Comparison of ENCODE assay signal across 8 mouse cellular contexts in genomic region chr1:153185828-153186803, GRCm38 (mm10). TPM values are rescaled to one million over a fixed set of nuclear protein-coding genes. Genes with fewer than 3 reads are reported as not detected.
DNase-seq lines count a peak whose midpoint lies in the region; ATAC-seq and TF ChIP-seq lines count a peak whose summit lies in the region.

Gene Lamc2, minus strand, starts transcription at chr1:153186447.

- H3K4me2 ChIP-seq in embryonic facial prominence, embryonic 13.5 days, result peak within 1 kb of the TSS; percentile 83
- H3K4me2 ChIP-seq in hindbrain, postnatal 0 days (ENCODE audit: low read depth, low read length), result peak within 1 kb of the TSS; percentile 81
- H3K4me2 ChIP-seq in neural tube, embryonic 11.5 days (ENCODE audit: low read depth), result peak within 1 kb of the TSS; percentile 83

- H3K27me3 ChIP-seq in embryonic facial prominence, embryonic 13.5 days, result peaks cover 58% of the 10 kb centered on the region
- H3K27me3 ChIP-seq in hindbrain, postnatal 0 days (ENCODE audit: insufficient read depth, low read length), result peaks cover 13% of the 10 kb centered on the region; the same call in 1 of the 2 replicates
- H3K27me3 ChIP-seq in liver, adult 2 months (ENCODE audit: control insufficient read depth, insufficient read depth, low read length), result peaks cover 12% of the 10 kb centered on the region
- H3K27me3 ChIP-seq in neural tube, embryonic 11.5 days (ENCODE audit: control insufficient read depth, insufficient read depth, low read length), result peaks cover 30% of the 10 kb centered on the region

- TF ChIP-seq POLR2A in liver, adult 2 months (IDR thresholded peaks at IDR 0.05; ENCODE audit: extremely low read depth, insufficient read depth, low read length), result no peak

- peak; percentile 61 to 68 for DNase-seq in urinary bladder, adult 18-20 months (ENCODE audit: low spot score in 2 of 2)
- no peak for DNase-seq in urinary bladder, postnatal 10 days (ENCODE audit: low spot score)
- peak; percentile 40 for DNase-seq in hindbrain, postnatal 0 days (ENCODE audit: low spot score)
- DNase-seq in liver, adult 2 months (ENCODE audit: extremely low read depth, low read depth, low spot score), result no peak
- peak; percentile 30 for DNase-seq in neural tube, embryonic 11.5 days (ENCODE audit: low spot score)
- no peak for DNase-seq in gastrocnemius, adult 8-10 months (ENCODE audit: low spot score in 2 of 2)

- H3K4me3 ChIP-seq in embryonic facial prominence, embryonic 13.5 days, result peak within 1 kb of the TSS; percentile 47
- H3K4me3 ChIP-seq in hindbrain, postnatal 0 days (ENCODE audit: low read length), result peak within 1 kb of the TSS; percentile 51
- H3K4me3 ChIP-seq in liver, adult 2 months (ENCODE audit: insufficient read depth, low read depth, low read length), result peak within 1 kb of the TSS; percentile 46; the same call in 1 of the 2 replicates
- peak within 1 kb of the TSS; percentile 31 for H3K4me3 ChIP-seq in neural tube, embryonic 11.5 days (ENCODE audit: low read depth, low read length)

- ATAC-seq in embryonic facial prominence, embryonic 13.5 days (ENCODE audit: insufficient number of reproducible peaks, insufficient read depth, low FRiP score, low TSS enrichment, low read depth), result peak; percentile 67
- ATAC-seq in hindbrain, postnatal 0 days, result peak; percentile 81
- ATAC-seq in neural tube, embryonic 11.5 days (ENCODE audit: insufficient read depth, low FRiP score, low TSS enrichment), result peak; percentile 23; the same call in 1 of the 2 replicates
- no peak for ATAC-seq in megakaryocyte progenitor cell, adult 5-6 weeks (replicated peaks; ENCODE audit: poor library complexity)

- no peaks in the 10 kb centered on the region for H3K36me3 ChIP-seq in embryonic facial prominence, embryonic 13.5 days
- H3K36me3 ChIP-seq in hindbrain, postnatal 0 days (ENCODE audit: insufficient read depth, low read length), result no peaks in the 10 kb centered on the region
- H3K36me3 ChIP-seq in liver, adult 2 months (ENCODE audit: control insufficient read depth, insufficient read depth, low read length), result no peaks in the 10 kb centered on the region
- no peaks in the 10 kb centered on the region for H3K36me3 ChIP-seq in neural tube, embryonic 11.5 days (ENCODE audit: control insufficient read depth, insufficient read depth, low read length)

- H3K4me1 ChIP-seq in embryonic facial prominence, embryonic 13.5 days, result peaks cover 16% of the 10 kb centered on the region
- peaks cover 6% of the 10 kb centered on the region; the same call in 1 of the 2 replicates for H3K4me1 ChIP-seq in hindbrain, postnatal 0 days (ENCODE audit: insufficient read depth, low read length)
- peaks cover 6% of the 10 kb centered on the region for H3K4me1 ChIP-seq in liver, adult 2 months (ENCODE audit: control insufficient read depth, insufficient read depth, low read length)
- H3K4me1 ChIP-seq in neural tube, embryonic 11.5 days (ENCODE audit: control insufficient read depth, insufficient read depth, low read length), result peaks cover 4% of the 10 kb centered on the region; the same call in 1 of the 2 replicates

- no peaks in the 10 kb centered on the region for H3K79me2 ChIP-seq in liver, adult 2 months (ENCODE audit: control insufficient read depth, insufficient read depth, low read length)

- H3K9me3 ChIP-seq in embryonic facial prominence, embryonic 13.5 days, result no peaks in the 10 kb centered on the region
- no peaks in the 10 kb centered on the region for H3K9me3 ChIP-seq in hindbrain, postnatal 0 days (ENCODE audit: low read length)
- H3K9me3 ChIP-seq in neural tube, embryonic 11.5 days (ENCODE audit: control insufficient read depth, low read length), result no peaks in the 10 kb centered on the region

- WGBS in embryonic facial prominence, embryonic 13.5 days, result 2% methylated on average over 46 of the region's 46 CpGs
- 3% methylated on average over 46 of the region's 46 CpGs for WGBS in hindbrain, postnatal 0 days
- WGBS in liver, adult 2 months, result 6% methylated on average over 45 of the region's 46 CpGs
- WGBS in neural tube, embryonic 11.5 days, result 3% methylated on average over 43 of the region's 46 CpGs

- peak within 1 kb of the TSS; percentile 65 for H3K9ac ChIP-seq in embryonic facial prominence, embryonic 13.5 days
- H3K9ac ChIP-seq in hindbrain, postnatal 0 days (replicated peaks; ENCODE audit: low read length), result peak within 1 kb of the TSS; percentile 50
- no peak within 1 kb of the TSS for H3K9ac ChIP-seq in liver, adult 2 months (ENCODE audit: low read depth, low read length)
- peak within 1 kb of the TSS; percentile 41 for H3K9ac ChIP-seq in neural tube, embryonic 11.5 days (ENCODE audit: low read length)

- H3K27ac ChIP-seq in embryonic facial prominence, embryonic 13.5 days, result no peak within 1 kb of the TSS
- no peak within 1 kb of the TSS for H3K27ac ChIP-seq in hindbrain, postnatal 0 days
- H3K27ac ChIP-seq in liver, adult 2 months (replicated peaks; ENCODE audit: insufficient read depth, low read depth, low read length), result no peak within 1 kb of the TSS
- no peak within 1 kb of the TSS for H3K27ac ChIP-seq in neural tube, embryonic 11.5 days (ENCODE audit: low read depth, low read length)

- TF ChIP-seq CTCF in hindbrain, postnatal 0 days (IDR thresholded peaks at IDR 0.05; ENCODE audit: low read depth), result no peak
- TF ChIP-seq CTCF in liver, adult 2 months (IDR thresholded peaks at IDR 0.05; ENCODE audit: low read depth, low read length), result no peak

RNA-seq across cellular contexts. Expression of gene Lamc2, which starts in this region (rescaled TPM):
- polyA plus RNA-seq in embryonic facial prominence, embryonic 13.5 days (2015; fragmentation: Nextera tagmentation; extraction: Ambion mirVana), result 11.0 and 12.7 TPM in 2 replicates
- total RNA-seq in hindbrain, postnatal 0 days (2014; rRNA removed), result 5.8 and 6.3 TPM in 2 replicates
- polyA plus RNA-seq in hindbrain, postnatal 0 days (2015; fragmentation: Nextera tagmentation; extraction: Ambion mirVana), result 3.7 and 4.4 TPM in 2 replicates
- total RNA-seq in liver, adult 2 months (2014; rRNA removed), result 0.18 and 0.27 TPM in 2 replicates
- polyA plus RNA-seq in liver, adult 2 months (2012; rRNA removed), result 0.05 and 0.09 TPM in 2 replicates
- polyA plus RNA-seq in neural tube, embryonic 11.5 days (2014; fragmentation: Nextera tagmentation; extraction: Ambion mirVana), result 0.78 and 0.80 TPM in 2 replicates
- total RNA-seq in gastrocnemius, adult 8-10 months (2022), result 1 to 10 TPM; 1.8 to 4.9 (median 3.0) TPM
- total RNA-seq in megakaryocyte progenitor cell, adult 5-6 weeks (2015), result 0.02 TPM in 1 of 2 replicates, not detected in the other
- total RNA-seq in megakaryocyte progenitor cell, adult 5-6 weeks (2017), result not detected in 2 replicates

Comparison
In these comparisons a context has a peak if more than half of its experiments do, and no peak if none do; other contexts are left out.
1. DNase-seq: peak in urinary bladder, adult 18-20 months (2 of 2) and hindbrain, postnatal 0 days (single experiment); none in urinary bladder, postnatal 10 days (single experiment), liver, adult 2 months (single experiment) and gastrocnemius, adult 8-10 months (0 of 2).
2. Peak in DNase-seq, ATAC-seq, H3K4me3 ChIP-seq, H3K9ac ChIP-seq and H3K4me2 ChIP-seq in neural tube, embryonic 11.5 days; RNA of the gene not detected or under 1 TPM.
3. Peak in every context shown above with its lines, with median percentiles within 50 percentile points of each other: H3K4me2 ChIP-seq and H3K4me3 ChIP-seq.